Mouse (Mus musculus) hindbrain, embryonic 16.5 days (tissue): ENCODE results near the gene Prorsd1. TPM values are rescaled to one million over a fixed set of nuclear protein-coding genes. Genes with fewer than 3 reads are reported as not detected.

Source experiments
- ATAC-seq: fragments of 200-750 bp; cut with Nextera tagmentation; 2 replicates; pipeline ENCODE4 v1.8.0; 2017; ENCODE audit warnings: moderate TSS enrichment, moderate library complexity
- H3K27ac ChIP-seq: fragments of 300-500 bp; sonication (generic); 2 replicates; pipeline ENCODE4 v1.5.1; 2014; ENCODE audit warnings: low read depth, mild to moderate bottlenecking, control low read depth, low read length, moderate library complexity
- H3K27me3 ChIP-seq: fragments of 300-500 bp; sonication (generic); replicated peaks from 2 replicates; pipeline ENCODE4 v1.6.1; 2014; ENCODE audit warnings: low read length; ENCODE audit not compliant: control insufficient read depth, insufficient read depth
- H3K36me3 ChIP-seq: fragments of 300-500 bp; sonication (generic); 2 replicates; pipeline ENCODE4 v1.6.1; 2014; ENCODE audit warnings: mild to moderate bottlenecking, low read length, moderate library complexity, mixed read lengths; ENCODE audit not compliant: control insufficient read depth, insufficient read depth
- H3K4me1 ChIP-seq: fragments of 300-500 bp; sonication (generic); 2 replicates; pipeline ENCODE4 v1.6.1; 2014; ENCODE audit warnings: low read depth, low read length; ENCODE audit not compliant: control insufficient read depth, insufficient read depth
- H3K4me2 ChIP-seq: fragments of 300-500 bp; sonication (generic); 2 replicates; pipeline ENCODE4 v1.6.1; 2014; ENCODE audit warnings: mild to moderate bottlenecking, low read length, control low read depth, moderate library complexity
- H3K4me3 ChIP-seq: fragments of 300-500 bp; sonication (generic); 2 replicates; pipeline ENCODE4 v1.5.1; 2014; ENCODE audit warnings: mild to moderate bottlenecking, low read length, control low read depth, moderate library complexity
- H3K9ac ChIP-seq: fragments of 300-500 bp; sonication (generic); 2 replicates; pipeline ENCODE4 v1.6.1; 2014; ENCODE audit warnings: low read depth, mild to moderate bottlenecking, control low read depth, low read length, moderate library complexity
- H3K9me3 ChIP-seq: fragments of 300-500 bp; sonication (generic); 2 replicates; pipeline ENCODE4 v1.6.1; 2014; ENCODE audit warnings: mild to moderate bottlenecking, low read length, moderate library complexity; ENCODE audit not compliant: control insufficient read depth
- WGBS: fragments of 180-500 bp; shearing (Covaris S2); extraction: QIAGEN DNeasy Blood & Tissue Kit; methylation state at CpG from one replicate; pipeline ENCODE4 v1.1.7; 2014; 5-methylcytosine and 5-hydroxymethylcytosine counted together
- polyA plus RNA-seq: library from polyadenylated mRNA; unstranded; fragments of >200 nt; fragmentation: Nextera tagmentation; extraction: Ambion mirVana; gene quantifications from 2 replicates; pipeline ENCODE4 v1.2.1, GENCODE M21; 2015

The Prorsd1 gene
- polyA plus RNA-seq, 1 experiment from 2014 or later: 8.4 TPM

GRCm38 (mm10) chr11:29509421-29509820 lies 5.4 kb downstream of the Prorsd1 start:
- no peak overlapping the region for H3K9ac ChIP-seq
- no peak overlapping the region for H3K4me3 ChIP-seq
- 93% methylated on average over 1 of the region's 1 CpGs for WGBS
- H3K36me3 ChIP-seq: peaks cover 13% of the 10 kb centered on the region
- ATAC-seq: no peak
- H3K27ac ChIP-seq: no peak overlapping the region
- peaks cover 2% of the 10 kb centered on the region; the same call in 1 of the 2 replicates for H3K4me1 ChIP-seq
- no peaks in the 10 kb centered on the region for H3K9me3 ChIP-seq
- no peaks in the 10 kb centered on the region for H3K27me3 ChIP-seq
- no peak overlapping the region for H3K4me2 ChIP-seq

- no peaks in the 10 kb centered on the region for H3K4me1 ChIP-seq
- H3K4me2 ChIP-seq: no peak overlapping the region
- no peaks in the 10 kb centered on the region for H3K27me3 ChIP-seq
- H3K9me3 ChIP-seq: no peaks in the 10 kb centered on the region
- H3K4me3 ChIP-seq: no peak overlapping the region
- ATAC-seq: no peak
- H3K9ac ChIP-seq: no peak overlapping the region
- WGBS: 95% methylated on average over 2 of the region's 2 CpGs
- no peak overlapping the region for H3K27ac ChIP-seq
- H3K36me3 ChIP-seq: peaks cover 32% of the 10 kb centered on the region
Observed at GRCm38 (mm10) chr11:29504899-29505625, 9.8 kb downstream of the Prorsd1 start.

- no peak overlapping the region for H3K4me3 ChIP-seq
- H3K4me1 ChIP-seq: no peaks in the 10 kb centered on the region
- no peaks in the 10 kb centered on the region for H3K9me3 ChIP-seq
- H3K27ac ChIP-seq: no peak overlapping the region
- H3K27me3 ChIP-seq: no peaks in the 10 kb centered on the region
- peaks cover 37% of the 10 kb centered on the region for H3K36me3 ChIP-seq
- ATAC-seq: no peak
- H3K9ac ChIP-seq: no peak overlapping the region
- 92% methylated on average over 10 of the region's 10 CpGs for WGBS
- no peak overlapping the region for H3K4me2 ChIP-seq
Observed at GRCm38 (mm10) chr11:29503948-29504893, 10.6 kb downstream of the Prorsd1 start.

- Histone ChIP-seq H3K9me3 (no peaks in the 10 kb centered on the region), H3K4me1 (no peaks in the 10 kb centered on the region), H3K27ac (no peak overlapping the region), H3K9ac (no peak overlapping the region), H3K36me3 (peaks cover 17% of the 10 kb centered on the region), H3K4me3 (no peak overlapping the region), H3K27me3 (no peaks in the 10 kb centered on the region), H3K4me2 (no peak overlapping the region)
- ATAC-seq: no peak
- WGBS: 93% methylated on average over 3 of the region's 3 CpGs
Observed at GRCm38 (mm10) chr11:29496962-29497361, 17.9 kb downstream of the Prorsd1 start.

- no peak for ATAC-seq
- H3K36me3 ChIP-seq: peaks cover 17% of the 10 kb centered on the region
- no peak overlapping the region for H3K4me3 ChIP-seq
- H3K9me3 ChIP-seq: no peaks in the 10 kb centered on the region
- no peak overlapping the region for H3K27ac ChIP-seq
- H3K4me2 ChIP-seq: no peak overlapping the region
- H3K4me1 ChIP-seq: no peaks in the 10 kb centered on the region
- no peaks in the 10 kb centered on the region for H3K27me3 ChIP-seq
- 90% methylated on average over 1 of the region's 1 CpGs for WGBS
- no peak overlapping the region for H3K9ac ChIP-seq
Observed at GRCm38 (mm10) chr11:29493135-29493534, 21.7 kb downstream of the Prorsd1 start.

- Histone ChIP-seq H3K4me1 (no peaks in the 10 kb centered on the region), H3K27ac (no peak overlapping the region), H3K36me3 (peaks cover 21% of the 10 kb centered on the region), H3K4me2 (no peak overlapping the region), H3K27me3 (no peaks in the 10 kb centered on the region), H3K9me3 (no peaks in the 10 kb centered on the region), H3K9ac (no peak overlapping the region), H3K4me3 (no peak overlapping the region)
- no peak for ATAC-seq
Observed at GRCm38 (mm10) chr11:29474676-29475075, 40.2 kb downstream of the Prorsd1 start.

Other genes starting within 250 kb of the Prorsd1 start
- gene Ccdc88a, start 141.4 kb downstream of the Prorsd1 start, polyA plus RNA-seq: 71.1 and 73.8 TPM in 2 replicates
- gene Mtif2, start 11.4 kb upstream of the Prorsd1 start, polyA plus RNA-seq: 38.7 and 41.6 TPM in 2 replicates
- gene Clhc1, start 32.9 kb upstream of the Prorsd1 start, polyA plus RNA-seq: 0.08 and 0.15 TPM in 2 replicates
- 463 and 486 TPM in 2 replicates for gene Rps27a, start 33.1 kb upstream of the Prorsd1 start, polyA plus RNA-seq
- 130 and 139 TPM in 2 replicates for gene Rtn4, start 177.9 kb upstream of the Prorsd1 start, polyA plus RNA-seq